Mouse (Mus musculus): ENCODE data around the gene Med12l. TPM values are rescaled to one million over a fixed set of nuclear protein-coding genes. Genes with fewer than 3 reads are reported as not detected.
"Not testable (repeated sequence)": the region's sequence is repeated elsewhere in the genome, so short reads cannot be mapped to it uniquely, and the experiment has no call there.

Gene Med12l
- polyA plus RNA-seq, 1 experiment, result 0.01 TPM

DNA sequence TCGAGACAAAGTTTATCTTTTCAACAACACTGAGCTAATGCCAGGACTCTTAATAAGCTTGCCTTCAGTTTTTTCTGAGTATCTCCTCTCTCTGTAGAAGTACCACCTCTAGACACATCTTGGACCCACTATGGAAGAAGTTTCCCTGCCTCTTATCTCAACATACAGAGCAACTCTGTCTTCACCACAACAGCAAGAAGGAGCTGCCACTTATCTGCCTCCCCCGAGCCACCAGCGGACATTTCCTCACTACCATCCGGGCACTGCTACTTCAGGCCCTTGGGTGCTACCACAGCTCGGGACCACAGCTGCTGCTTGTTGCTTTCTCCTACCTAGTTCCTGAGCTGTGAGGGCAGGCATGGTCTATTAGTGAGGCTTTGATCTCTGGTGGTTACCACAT is 127.6 kb downstream of the Med12l start:
- no peak overlapping the region for H3ac ChIP-seq (ENCODE audit: control insufficient read depth, insufficient read length)
- no peak overlapping the region for H3K4me2 ChIP-seq (ENCODE audit: low read depth)
- no peaks in the 10 kb centered on the region for H3K27me3 ChIP-seq (ENCODE audit: control insufficient read depth, insufficient read depth, insufficient read length)
- H3K4me3 ChIP-seq, result no peak overlapping the region
- TF ChIP-seq USF1 (IDR thresholded peaks at IDR 0.05; ENCODE audit: low read depth) (no peak), TCF3 (IDR thresholded peaks at IDR 0.05; ENCODE audit: insufficient read length, low read depth) (no peak), POLR2A (IDR thresholded peaks at IDR 0.05; ENCODE audit: insufficient read length, low read depth) (no peak), SRF (IDR thresholded peaks at IDR 0.05; ENCODE audit: control insufficient read depth, insufficient read length, low read depth) (no peak), CEBPB (IDR thresholded peaks at IDR 0.05; ENCODE audit: insufficient read depth, poor library complexity, severe bottlenecking) (no peak), MYOG (IDR thresholded peaks at IDR 0.05; ENCODE audit: control insufficient read depth in 1 of 3, insufficient read depth in 1 of 3, insufficient read length in 2 of 3, low read depth in 2 of 3) (no peak), MAX (IDR thresholded peaks at IDR 0.05; ENCODE audit: low read depth) (no peak)
- no peaks in the 10 kb centered on the region for H3K79me2 ChIP-seq (ENCODE audit: control insufficient read depth, insufficient read depth)
- H3K36me3 ChIP-seq (ENCODE audit: control insufficient read depth, insufficient read depth), result no peaks in the 10 kb centered on the region

DNA sequence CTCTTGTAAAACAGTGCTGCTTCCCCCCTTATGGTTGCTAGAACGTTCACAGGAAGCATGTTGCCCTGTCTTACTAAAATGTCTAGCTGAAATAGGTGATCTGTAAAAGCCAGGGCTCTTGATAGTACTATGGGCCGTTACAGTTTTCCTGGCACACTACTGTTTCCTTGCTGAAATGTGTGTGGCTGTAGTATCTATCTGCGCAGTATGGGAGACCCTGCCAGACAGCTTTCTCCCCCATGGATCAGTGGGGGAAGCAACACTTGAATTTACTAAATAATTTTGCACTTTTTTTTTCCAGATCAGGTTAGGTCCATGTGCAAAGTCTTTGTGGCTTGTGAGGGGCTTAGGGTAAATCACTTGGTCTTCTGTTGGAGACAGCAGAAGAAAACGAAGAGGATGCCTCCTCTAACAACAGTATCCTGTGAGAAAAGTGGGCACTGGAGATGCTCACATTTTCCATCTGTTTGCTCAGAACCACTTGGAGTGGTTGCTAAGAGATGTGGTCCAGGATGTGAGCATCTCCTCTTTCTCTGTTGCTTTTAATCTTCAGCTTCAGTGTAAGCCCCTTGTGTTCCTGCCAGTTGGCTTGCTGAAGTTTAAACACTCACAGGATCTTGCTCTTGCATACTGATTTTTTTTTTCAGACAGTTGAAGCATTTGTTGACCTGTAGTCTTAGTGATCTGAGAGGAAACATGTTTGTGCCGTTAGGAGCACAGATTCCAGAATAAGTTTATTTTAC is 130.5 kb downstream of the Med12l start:
- Histone ChIP-seq H3ac (ENCODE audit: control insufficient read depth, insufficient read length) (no peak overlapping the region), H3K27me3 (ENCODE audit: control insufficient read depth, insufficient read depth, insufficient read length) (no peaks in the 10 kb centered on the region), H3K4me3 (no peak overlapping the region), H3K36me3 (ENCODE audit: control insufficient read depth, insufficient read depth) (no peaks in the 10 kb centered on the region), H3K79me2 (ENCODE audit: control insufficient read depth, insufficient read depth) (no peaks in the 10 kb centered on the region), H3K4me2 (ENCODE audit: low read depth) (no peak overlapping the region)
- TF ChIP-seq MYOG (IDR thresholded peaks at IDR 0.05; ENCODE audit: control insufficient read depth in 1 of 3, insufficient read depth in 1 of 3, insufficient read length in 2 of 3, low read depth in 2 of 3) (no peak), CEBPB (IDR thresholded peaks at IDR 0.05; ENCODE audit: insufficient read depth, poor library complexity, severe bottlenecking) (no peak), MYOD1 (IDR thresholded peaks at IDR 0.05; ENCODE audit: control insufficient read depth in 1 of 3, insufficient read length in 2 of 3, low read depth in 2 of 3) (no peak), MAX (IDR thresholded peaks at IDR 0.05; ENCODE audit: low read depth) (no peak), POLR2AphosphoS2 (IDR thresholded peaks at IDR 0.05; ENCODE audit: insufficient read length, low read depth) (no peak), POLR2A (IDR thresholded peaks at IDR 0.05; ENCODE audit: insufficient read length, low read depth) (no peak), REST (IDR thresholded peaks at IDR 0.05; ENCODE audit: insufficient read depth, insufficient read length) (no peak), TCF3 (IDR thresholded peaks at IDR 0.05; ENCODE audit: insufficient read length, low read depth) (no peak)

DNA sequence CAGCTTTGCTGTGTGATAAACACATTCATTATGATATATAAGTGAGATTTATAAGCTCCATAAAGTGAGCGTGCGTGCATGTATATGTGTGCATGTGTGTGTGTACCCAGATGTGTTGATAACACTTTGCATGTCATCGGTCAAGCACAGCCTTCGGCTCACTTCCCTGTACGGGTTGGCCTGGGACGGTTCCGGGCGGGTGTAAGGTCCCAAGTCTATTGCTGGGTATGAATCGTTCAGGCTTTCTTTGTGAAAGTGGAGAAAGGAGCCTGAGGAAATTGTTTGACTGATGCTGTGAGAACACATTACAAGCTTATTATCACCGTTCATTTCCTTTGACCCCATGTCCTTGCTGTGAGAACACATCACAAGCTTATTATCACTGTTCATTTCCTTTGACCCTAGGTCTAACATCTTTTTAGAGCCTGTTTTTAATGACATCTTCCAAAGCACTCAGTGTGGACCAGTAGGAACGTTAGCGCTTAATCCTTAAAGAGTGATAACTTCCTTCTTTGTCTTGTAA is 133.4 kb downstream of the Med12l start:
- no peak overlapping the region for H3K4me2 ChIP-seq (ENCODE audit: low read depth)
- H3ac ChIP-seq (ENCODE audit: control insufficient read depth, insufficient read length), result no peak overlapping the region
- H3K36me3 ChIP-seq (ENCODE audit: control insufficient read depth, insufficient read depth), result no peaks in the 10 kb centered on the region
- TF ChIP-seq USF1 (IDR thresholded peaks at IDR 0.05; ENCODE audit: low read depth) (no peak), SRF (IDR thresholded peaks at IDR 0.05; ENCODE audit: control insufficient read depth, insufficient read length, low read depth) (no peak)
- H3K79me2 ChIP-seq (ENCODE audit: control insufficient read depth, insufficient read depth), result no peaks in the 10 kb centered on the region
- H3K4me3 ChIP-seq, result no peak overlapping the region
- no peaks in the 10 kb centered on the region for H3K27me3 ChIP-seq (ENCODE audit: control insufficient read depth, insufficient read depth, insufficient read length)

DNA sequence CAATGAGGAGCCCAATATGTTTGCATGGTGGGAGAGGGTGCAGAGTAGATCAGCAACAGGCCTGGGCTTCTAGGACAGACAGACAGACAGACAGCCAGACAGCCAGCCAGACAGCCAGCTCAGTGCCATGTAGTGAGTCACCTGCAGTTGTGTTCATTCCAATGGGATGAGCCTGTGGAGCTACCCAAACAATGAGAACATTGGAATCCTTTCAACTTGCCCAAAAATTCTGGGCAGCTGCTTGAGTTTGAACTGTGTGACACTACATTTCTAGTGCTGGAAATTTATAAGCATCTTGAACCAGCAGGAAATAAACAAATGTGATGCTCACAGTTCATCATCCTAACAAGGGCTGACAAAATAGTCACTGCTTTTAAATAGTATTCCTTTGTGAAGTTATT is 134.0 kb downstream of the Med12l start:
- Histone ChIP-seq H3K27me3 (ENCODE audit: control insufficient read depth, insufficient read depth, insufficient read length) (no peaks in the 10 kb centered on the region), H3K4me2 (ENCODE audit: low read depth) (no peak overlapping the region), H3K79me2 (ENCODE audit: control insufficient read depth, insufficient read depth) (no peaks in the 10 kb centered on the region), H3ac (ENCODE audit: control insufficient read depth, insufficient read length) (no peak overlapping the region), H3K4me3 (no peak overlapping the region), H3K36me3 (ENCODE audit: control insufficient read depth, insufficient read depth) (no peaks in the 10 kb centered on the region)
- TF ChIP-seq USF1 (IDR thresholded peaks at IDR 0.05; ENCODE audit: low read depth) (no peak), TCF12 (IDR thresholded peaks at IDR 0.05; ENCODE audit: insufficient read depth, poor library complexity, severe bottlenecking) (no peak), MAX (IDR thresholded peaks at IDR 0.05; ENCODE audit: low read depth) (no peak), MYOD1 (IDR thresholded peaks at IDR 0.05; ENCODE audit: control insufficient read depth in 1 of 3, insufficient read length in 2 of 3, low read depth in 2 of 3) (no peak), POLR2A (IDR thresholded peaks at IDR 0.05; ENCODE audit: insufficient read length, low read depth) (no peak), REST (IDR thresholded peaks at IDR 0.05; ENCODE audit: insufficient read depth, insufficient read length) (no peak), SRF (IDR thresholded peaks at IDR 0.05; ENCODE audit: control insufficient read depth, insufficient read length, low read depth) (no peak), E2F4 (IDR thresholded peaks at IDR 0.05; ENCODE audit: insufficient read depth) (no peak), MYOG (IDR thresholded peaks at IDR 0.05; ENCODE audit: control insufficient read depth in 1 of 3, insufficient read depth in 1 of 3, insufficient read length in 2 of 3, low read depth in 2 of 3) (no peak), POLR2AphosphoS2 (IDR thresholded peaks at IDR 0.05; ENCODE audit: insufficient read length, low read depth) (no peak), TCF3 (IDR thresholded peaks at IDR 0.05; ENCODE audit: insufficient read length, low read depth) (no peak), CEBPB (IDR thresholded peaks at IDR 0.05; ENCODE audit: insufficient read depth, poor library complexity, severe bottlenecking) (no peak)

DNA sequence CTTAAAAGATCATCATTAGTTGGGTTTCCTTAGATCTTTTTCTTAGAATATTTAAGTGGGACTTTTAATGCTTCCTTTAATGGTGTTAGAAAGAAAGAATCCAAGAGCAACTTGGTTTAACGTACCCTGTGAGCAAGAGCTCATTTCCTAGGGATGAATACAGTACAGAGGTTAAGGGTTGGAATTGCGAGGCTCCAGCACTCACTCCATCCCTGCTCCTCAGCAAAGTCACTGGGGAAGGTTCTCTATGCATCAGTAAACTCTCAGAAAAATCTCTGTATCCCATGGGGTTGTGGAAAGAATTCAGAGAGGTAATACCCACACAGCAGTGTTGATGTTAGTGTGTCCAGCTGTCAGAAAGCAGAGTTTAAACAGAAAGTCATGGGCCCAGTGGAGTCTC is 134.5 kb downstream of the Med12l start:
- no peaks in the 10 kb centered on the region for H3K27me3 ChIP-seq (ENCODE audit: control insufficient read depth, insufficient read depth, insufficient read length)
- no peak overlapping the region for H3K4me3 ChIP-seq
- no peaks in the 10 kb centered on the region for H3K36me3 ChIP-seq (ENCODE audit: control insufficient read depth, insufficient read depth)
- no peak overlapping the region for H3K4me2 ChIP-seq (ENCODE audit: low read depth)
- no peak overlapping the region for H3ac ChIP-seq (ENCODE audit: control insufficient read depth, insufficient read length)
- H3K79me2 ChIP-seq (ENCODE audit: control insufficient read depth, insufficient read depth), result no peaks in the 10 kb centered on the region
- TF ChIP-seq E2F4 (IDR thresholded peaks at IDR 0.05; ENCODE audit: insufficient read depth), result no peak
- no peak for TF ChIP-seq CEBPB (IDR thresholded peaks at IDR 0.05; ENCODE audit: insufficient read depth, poor library complexity, severe bottlenecking)
- no peak for TF ChIP-seq POLR2A (IDR thresholded peaks at IDR 0.05; ENCODE audit: insufficient read length, low read depth)
- no peak for TF ChIP-seq MYOD1 (IDR thresholded peaks at IDR 0.05; ENCODE audit: control insufficient read depth in 1 of 3, insufficient read length in 2 of 3, low read depth in 2 of 3)
- TF ChIP-seq TCF12 (IDR thresholded peaks at IDR 0.05; ENCODE audit: insufficient read depth, poor library complexity, severe bottlenecking), result no peak
- no peak for TF ChIP-seq USF1 (IDR thresholded peaks at IDR 0.05; ENCODE audit: low read depth)
- TF ChIP-seq SRF (IDR thresholded peaks at IDR 0.05; ENCODE audit: control insufficient read depth, insufficient read length, low read depth), result no peak
- no peak for TF ChIP-seq TCF3 (IDR thresholded peaks at IDR 0.05; ENCODE audit: insufficient read length, low read depth)
- TF ChIP-seq MAX (IDR thresholded peaks at IDR 0.05; ENCODE audit: low read depth), result no peak
- TF ChIP-seq POLR2AphosphoS2 (IDR thresholded peaks at IDR 0.05; ENCODE audit: insufficient read length, low read depth), result no peak
- TF ChIP-seq MYOG (IDR thresholded peaks at IDR 0.05; ENCODE audit: control insufficient read depth in 1 of 3, insufficient read depth in 1 of 3, insufficient read length in 2 of 3, low read depth in 2 of 3), result no peak
- TF ChIP-seq REST (IDR thresholded peaks at IDR 0.05; ENCODE audit: insufficient read depth, insufficient read length), result no peak

DNA sequence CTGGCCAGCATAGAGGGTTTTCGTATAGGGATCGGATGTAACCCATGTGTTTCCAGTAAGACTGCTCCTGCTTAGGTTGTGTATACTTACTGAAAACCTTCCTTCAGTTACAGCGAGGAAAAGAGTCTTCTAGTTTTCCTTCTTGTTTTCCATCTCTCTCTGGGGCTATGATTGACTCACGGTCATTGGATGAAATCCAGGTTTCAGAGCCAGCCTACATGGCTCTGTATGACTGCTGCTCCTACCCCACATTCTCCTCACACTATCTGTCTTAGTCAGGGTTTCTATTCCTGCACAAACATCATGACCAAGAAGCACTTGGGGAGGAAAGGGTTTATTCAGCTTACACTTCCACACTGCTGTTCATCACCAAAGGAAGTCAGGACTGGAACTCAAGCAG is 135.3 kb downstream of the Med12l start:
- H3K27me3 ChIP-seq (ENCODE audit: control insufficient read depth, insufficient read depth, insufficient read length); H3ac ChIP-seq (ENCODE audit: control insufficient read depth, insufficient read length); H3K4me3 ChIP-seq; H3K36me3 ChIP-seq (ENCODE audit: control insufficient read depth, insufficient read depth); H3K79me2 ChIP-seq (ENCODE audit: control insufficient read depth, insufficient read depth); H3K4me2 ChIP-seq (ENCODE audit: low read depth): not testable (repeated sequence)
